Mouse (Mus musculus): ENCODE results near the gene Kdm1a. TPM values are rescaled to one million over a fixed set of nuclear protein-coding genes. Genes with fewer than 3 reads are reported as not detected.

The Kdm1a gene
- polyA plus RNA-seq, 1 experiment from 2014 or later, result 102 TPM

- Histone ChIP-seq H3K4me1 (ENCODE audit: control insufficient read depth, insufficient read depth, low read length) (no peaks in the 10 kb centered on the region), H3K9me3 (ENCODE audit: control insufficient read depth, low read length) (no peaks in the 10 kb centered on the region), H3K4me3 (ENCODE audit: low read depth, low read length) (no peak overlapping the region), H3K9ac (ENCODE audit: low read length) (no peak overlapping the region), H3K27me3 (ENCODE audit: control insufficient read depth, insufficient read depth, low read length) (no peaks in the 10 kb centered on the region), H3K27ac (ENCODE audit: low read depth, low read length) (no peak overlapping the region), H3K4me2 (ENCODE audit: low read depth) (no peak overlapping the region), H3K36me3 (ENCODE audit: control insufficient read depth, insufficient read depth, low read length) (no peaks in the 10 kb centered on the region)
- ATAC-seq (ENCODE audit: insufficient read depth, low FRiP score, low TSS enrichment) (no peak), DNase-seq (ENCODE audit: low spot score) (no peak)
- 53% methylated on average over 2 of the region's 2 CpGs for WGBS
These were observed 96.9 kb downstream of the Kdm1a start for GRCm38 (mm10) chr4:136505426-136506215.

Small RNA genes within 50 kb of the gene (microRNA-seq; reads per million reads assigned to microRNA genes)
- not detected for gene Gm22180

Other genes with a start within 250 kb of the Kdm1a start
- 0.17 and 0.24 TPM in 2 replicates for gene Htr1d, start 179.2 kb downstream of the Kdm1a start, polyA plus RNA-seq (2014; fragmentation: Nextera tagmentation; extraction: Ambion mirVana)
- 0.13 TPM in 1 of 2 replicates, not detected in the other for gene 6030445D17Rik, start 140.5 kb downstream of the Kdm1a start, polyA plus RNA-seq (2014; fragmentation: Nextera tagmentation; extraction: Ambion mirVana)
- gene Luzp1, start 133.0 kb downstream of the Kdm1a start, polyA plus RNA-seq (2014; fragmentation: Nextera tagmentation; extraction: Ambion mirVana), result 79.9 and 95.7 TPM in 2 replicates
- gene Tex46, start 7.7 kb upstream of the Kdm1a start, polyA plus RNA-seq (2014; fragmentation: Nextera tagmentation; extraction: Ambion mirVana), result not detected in 2 replicates
- not detected in 2 replicates for gene Lactbl1, start 19.9 kb upstream of the Kdm1a start, polyA plus RNA-seq (2014; fragmentation: Nextera tagmentation; extraction: Ambion mirVana)
- gene Ephb2, start 233.3 kb upstream of the Kdm1a start, polyA plus RNA-seq (2014; fragmentation: Nextera tagmentation; extraction: Ambion mirVana), result 20.4 and 21.0 TPM in 2 replicates